Mouse (Mus musculus) kidney, postnatal 0 days (tissue): ENCODE data around the gene Elovl2. TPM values are rescaled to one million over a fixed set of nuclear protein-coding genes. Genes with fewer than 3 reads are reported as not detected.
A peak's percentile ranks its signal among the peaks of the same experiment; 100 is the strongest.
"Not testable (repeated sequence)": the region's sequence is repeated elsewhere in the genome, so short reads cannot be mapped to it uniquely, and the experiment has no call there.

Source experiments
- ATAC-seq: fragments of 200-750 bp; cut with Nextera tagmentation; replicated peaks from 2 replicates; pipeline ENCODE4 v1.8.0; 2017; ENCODE audit warnings: low read depth, moderate number of reproducible peaks, moderate TSS enrichment, moderate library complexity; ENCODE audit not compliant: low FRiP score
- DNase-seq: peaks from one replicate; pipeline ENCODE4 v3.0.0-alpha.2; 2016; ENCODE audit warnings: low spot score
- H3K27ac ChIP-seq: fragments of 300-500 bp; sonication (generic); 2 replicates; pipeline ENCODE4 v1.5.1; 2014; ENCODE audit warnings: mild to moderate bottlenecking
- H3K27me3 ChIP-seq: fragments of 300-500 bp; sonication (generic); 2 replicates; pipeline ENCODE4 v1.6.1; 2014; ENCODE audit warnings: low read length, mixed read lengths; ENCODE audit not compliant: insufficient read depth
- H3K36me3 ChIP-seq: fragments of 300-500 bp; sonication (generic); 2 replicates; pipeline ENCODE4 v1.6.1; 2014; ENCODE audit warnings: low read length, mixed read lengths; ENCODE audit not compliant: insufficient read depth
- H3K4me1 ChIP-seq: fragments of 300-500 bp; sonication (generic); replicated peaks from 2 replicates; pipeline ENCODE4 v1.6.1; 2014; ENCODE audit warnings: antibody characterized with exemption, low read length, mixed read lengths; ENCODE audit not compliant: insufficient read depth
- H3K4me2 ChIP-seq: fragments of 300-500 bp; sonication (generic); 2 replicates; pipeline ENCODE4 v1.6.1; 2014; ENCODE audit warnings: mild to moderate bottlenecking, low read length, moderate library complexity, mixed read lengths
- H3K4me3 ChIP-seq: fragments of 300-500 bp; sonication (generic); replicated peaks from 2 replicates; pipeline ENCODE4 v1.5.1; 2014; ENCODE audit warnings: low read depth, low read length
- H3K9ac ChIP-seq: fragments of 300-500 bp; sonication (generic); 2 replicates; pipeline ENCODE4 v1.6.1; 2014; ENCODE audit warnings: low read depth, low read length
- H3K9me3 ChIP-seq: fragments of 300-500 bp; sonication (generic); replicated peaks from 2 replicates; pipeline ENCODE4 v1.6.1; 2016; ENCODE audit warnings: low read length, inconsistent platforms, mixed read lengths
- CTCF ChIP-seq: IDR thresholded peaks from 2 replicates; pipeline ENCODE4 v1.5.1; 2016; ENCODE audit warnings: antibody characterized with exemption, low read depth, mild to moderate bottlenecking, moderate library complexity
- WGBS: fragments of 180-500 bp; shearing (Covaris S2); extraction: QIAGEN DNeasy Blood & Tissue Kit; methylation state at CpG from one replicate; pipeline ENCODE4 v1.1.7; 2014; 5-methylcytosine and 5-hydroxymethylcytosine counted together
- polyA plus RNA-seq: library from polyadenylated mRNA; unstranded; fragments of >200 nt; fragmentation: Nextera tagmentation; extraction: Ambion mirVana; gene quantifications from 2 replicates; pipeline ENCODE4 v1.2.1, GENCODE M21; 2015

The Elovl2 gene
- 19.4 and 23.6 TPM in 2 replicates for polyA plus RNA-seq

DNA sequence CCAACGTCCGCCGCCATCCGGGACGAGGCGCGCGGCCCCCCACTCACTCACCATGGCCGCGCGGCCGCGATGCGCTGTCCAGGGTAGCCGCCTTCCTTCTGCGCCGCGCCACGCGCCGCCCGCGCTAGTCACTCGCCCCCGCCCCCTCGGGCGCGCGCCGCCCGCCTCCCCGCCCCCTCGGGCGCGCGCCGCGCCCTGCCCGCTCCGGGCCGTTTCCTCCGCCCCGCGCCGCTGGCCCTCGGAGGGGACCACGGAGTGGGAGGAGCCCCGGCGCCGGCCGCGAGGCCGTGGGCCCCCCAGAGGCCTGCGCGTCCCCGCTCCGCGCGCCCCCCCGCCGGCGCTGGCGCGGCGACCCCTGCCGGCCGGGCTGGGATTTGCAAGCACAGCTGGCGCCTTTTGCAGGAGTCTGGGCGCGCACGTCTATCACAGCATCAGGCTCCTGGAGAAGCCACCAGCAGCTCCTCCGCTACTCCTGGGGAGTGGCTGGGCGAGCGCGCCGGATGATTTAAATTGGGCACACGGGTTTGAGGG is at the start of gene Elovl2:
Gene Elovl2 (minus strand): TSS at position 102 of the 531 bp plus-strand sequence.
- peak; percentile 53; the same call in 1 of the 2 replicates for TF ChIP-seq CTCF
- peak within 1 kb of the TSS; percentile 58 for H3K4me3 ChIP-seq
- DNase-seq: peak; percentile 80
- no peaks in the 10 kb centered on the region for H3K36me3 ChIP-seq
- H3K4me2 ChIP-seq: peak within 1 kb of the TSS; percentile 72
- H3K4me1 ChIP-seq: no peaks in the 10 kb centered on the region
- ATAC-seq: peak; percentile 91
- 2% methylated on average over 55 of the region's 77 CpGs for WGBS
- no peak within 1 kb of the TSS for H3K27ac ChIP-seq
- H3K27me3 ChIP-seq: no peaks in the 10 kb centered on the region
- 0 out of 2 replicates have a peak, but pooled peaks cover 4% of the 10 kb centered on the region for H3K9me3 ChIP-seq
- H3K9ac ChIP-seq: peak within 1 kb of the TSS; percentile 55

DNA sequence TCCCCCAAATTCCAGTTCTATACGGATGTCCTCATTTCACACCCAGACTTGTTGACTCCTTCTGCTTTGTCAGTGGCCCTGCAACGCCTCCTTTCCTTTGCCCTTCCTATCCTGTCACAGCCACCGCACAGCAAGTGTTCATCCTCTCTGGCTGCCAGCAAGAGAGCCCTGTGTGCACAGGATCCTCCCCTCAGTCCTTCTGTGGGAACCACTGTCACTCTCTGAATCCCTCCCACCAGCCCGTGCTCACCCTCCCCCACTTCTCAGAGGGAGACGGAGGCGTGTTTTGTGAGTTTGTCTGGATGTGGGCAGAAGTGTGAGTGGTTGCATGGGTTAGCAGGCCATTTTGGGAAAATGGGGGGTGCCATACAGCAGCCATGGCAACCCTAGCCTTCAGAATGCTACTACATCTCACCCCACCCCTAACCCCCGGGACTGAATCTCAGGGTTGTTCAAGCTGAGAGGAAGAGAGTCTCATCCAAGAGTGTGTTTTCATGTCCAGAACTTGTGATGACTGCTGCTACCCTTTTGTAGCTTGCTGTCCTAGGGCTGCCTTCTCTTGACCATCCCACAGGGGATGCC is 47.7 kb upstream of the Elovl2 start:
- TF ChIP-seq CTCF: no peak
- no peak overlapping the region for H3K4me3 ChIP-seq
- DNase-seq (peak; percentile 42), ATAC-seq (peak; percentile 66; the same call in 1 of the 2 replicates)
- WGBS: 32% methylated on average over 7 of the region's 7 CpGs
- no peak overlapping the region for H3K27ac ChIP-seq
- no peaks in the 10 kb centered on the region for H3K27me3 ChIP-seq
- no peaks in the 10 kb centered on the region for H3K9me3 ChIP-seq
- no peak overlapping the region for H3K4me2 ChIP-seq
- H3K36me3 ChIP-seq: no peaks in the 10 kb centered on the region
- H3K9ac ChIP-seq: no peak overlapping the region
- H3K4me1 ChIP-seq: no peaks in the 10 kb centered on the region

- Histone ChIP-seq H3K4me2 (no peak overlapping the region), H3K36me3 (no peaks in the 10 kb centered on the region), H3K9ac (no peak overlapping the region), H3K4me3 (no peak overlapping the region), H3K9me3 (no peaks in the 10 kb centered on the region), H3K27ac (no peak overlapping the region), H3K4me1 (no peaks in the 10 kb centered on the region), H3K27me3 (no peaks in the 10 kb centered on the region)
- DNase-seq (no peak), ATAC-seq (no peak)
- 61% methylated on average over 5 of the region's 5 CpGs for WGBS
- no peak for TF ChIP-seq CTCF
Observed at GRCm38 (mm10) chr13:41263304-41264006, 43.2 kb upstream of the Elovl2 start.

DNA sequence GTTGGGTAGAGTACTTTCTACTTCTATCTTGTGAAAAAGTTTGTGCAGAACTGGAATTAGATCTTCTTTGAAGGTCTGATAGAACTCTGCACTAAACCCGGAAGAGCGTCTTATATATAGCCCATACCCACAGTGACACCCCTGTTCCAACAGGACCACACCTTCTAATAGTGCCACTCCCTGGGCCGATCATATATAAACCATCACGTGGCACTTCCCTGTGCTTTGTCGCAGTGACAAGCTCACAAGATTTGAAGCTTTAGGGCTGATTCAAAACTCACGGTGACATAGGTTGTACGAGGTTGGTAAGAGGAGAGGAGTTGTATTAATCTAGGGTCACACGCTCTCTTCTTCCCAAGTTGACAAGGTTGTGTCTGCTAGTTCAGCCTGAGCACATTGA is 41.4 kb upstream of the Elovl2 start:
- not testable (repeated sequence) for H3K4me2 ChIP-seq, H3K9me3 ChIP-seq, H3K27me3 ChIP-seq, H3K36me3 ChIP-seq, H3K4me1 ChIP-seq, ATAC-seq, DNase-seq, H3K27ac ChIP-seq, H3K9ac ChIP-seq, H3K4me3 ChIP-seq
- WGBS: 95% methylated on average over 8 of the region's 8 CpGs

DNA sequence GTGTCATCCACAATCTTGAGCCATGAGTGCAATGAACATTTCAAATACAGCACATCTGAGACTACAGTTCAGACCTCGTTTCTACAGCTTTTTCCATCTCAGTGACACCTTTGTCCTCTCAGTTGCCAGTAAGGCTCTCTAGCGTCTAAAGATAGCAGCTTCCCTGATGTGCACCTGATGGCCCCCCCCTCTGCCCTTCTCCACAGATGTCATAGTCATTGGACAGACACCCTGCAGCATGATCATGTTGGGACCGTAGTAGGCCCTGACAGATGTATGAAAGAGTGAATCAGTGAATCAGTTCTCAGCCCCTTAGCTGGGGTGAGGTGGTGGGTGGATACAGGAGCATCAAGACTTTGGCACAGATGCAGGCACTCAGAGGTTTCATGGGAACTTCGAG is 37.6 kb upstream of the Elovl2 start:
- TF ChIP-seq CTCF: no peak
- 91% methylated on average over 4 of the region's 4 CpGs for WGBS
- ATAC-seq: no peak

DNA sequence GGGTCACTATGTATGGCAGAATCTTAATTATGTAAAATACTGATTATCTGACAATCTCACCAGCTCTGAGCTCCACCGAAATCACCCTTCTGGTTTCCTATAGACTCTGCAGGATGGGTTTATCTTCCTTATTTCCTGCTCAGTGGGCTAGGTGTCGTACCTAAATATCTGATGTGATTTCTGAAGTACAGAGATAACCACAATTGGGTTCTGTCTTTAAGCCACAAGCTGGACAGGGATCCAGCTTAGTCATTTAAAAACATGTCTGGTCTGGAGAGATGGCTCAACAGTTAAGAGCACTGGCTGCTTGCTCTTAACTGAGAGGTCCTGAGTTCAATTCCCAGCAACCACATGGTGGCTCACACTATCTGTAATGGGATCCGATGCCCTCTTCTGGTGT is 36.8 kb upstream of the Elovl2 start:
- Histone ChIP-seq H3K4me2 (no peak overlapping the region), H3K27me3 (no peaks in the 10 kb centered on the region), H3K9me3 (no peaks in the 10 kb centered on the region), H3K36me3 (no peaks in the 10 kb centered on the region), H3K27ac (no peak overlapping the region), H3K4me3 (no peak overlapping the region), H3K4me1 (no peaks in the 10 kb centered on the region), H3K9ac (no peak overlapping the region)
- 89% methylated on average over 3 of the region's 3 CpGs for WGBS
- ATAC-seq: no peak
- no peak for TF ChIP-seq CTCF
- DNase-seq: no peak

More for the DNA sequence above, 37.6 kb upstream of the Elovl2 start:
- no peaks in the 10 kb centered on the region for H3K36me3 ChIP-seq
- H3K4me2 ChIP-seq: no peak overlapping the region
- no peaks in the 10 kb centered on the region for H3K4me1 ChIP-seq
- H3K27ac ChIP-seq: no peak overlapping the region
- DNase-seq: no peak
- H3K9ac ChIP-seq: no peak overlapping the region
- H3K27me3 ChIP-seq: no peaks in the 10 kb centered on the region
- no peaks in the 10 kb centered on the region for H3K9me3 ChIP-seq
- H3K4me3 ChIP-seq: no peak overlapping the region
